In genomic region chr6:129407324-129407723, GRCm38 (mm10) we compare ENCODE assay signal across 10 mouse cellular contexts. TPM values are rescaled to one million over a fixed set of nuclear protein-coding genes. Genes with fewer than 3 reads are reported as not detected.
DNase-seq lines count a peak whose midpoint lies in the region; ATAC-seq and TF ChIP-seq lines count a peak whose summit lies in the region.
"Had no signal": no experiment of that assay in that cellular context is flagged by ENCODE, and none has a peak within 500 bp of the region (broad histone marks: within the 10 kb centered on the region; RNA-seq: fewer than 3 reads in every experiment).

No protein-coding gene starts in this region.

- no peak for TF ChIP-seq CTCF in gastrocnemius, adult 2 months (IDR thresholded peaks at IDR 0.05)

- no peak overlapping the region for H3K4me3 ChIP-seq in gastrocnemius, adult 2 months
- no peak overlapping the region for H3K4me3 ChIP-seq in liver, embryonic 11.5 days (ENCODE audit: low read depth, low read length)
- no peak overlapping the region for H3K4me3 ChIP-seq in heart, embryonic 16.5 days (ENCODE audit: low read length)
- H3K4me3 ChIP-seq in forebrain, embryonic 15.5 days: no peak overlapping the region
- no peak overlapping the region for H3K4me3 ChIP-seq in forebrain, embryonic 11.5 days (ENCODE audit: low read depth, low read length)
- H3K4me3 ChIP-seq: embryonic facial prominence, embryonic 13.5 days; limb, embryonic 12.5 days had no signal

- intact Hi-C loops in gastrocnemius, adult 2 months (cut with DNase I): no loop called here
- intact Hi-C loops in gastrocnemius, postnatal 36 days (cut with DNase I): loop anchor here (5.0 kb wide), 1 partner anchor 70 kb away; no protein-coding TSS in a partner anchor

- H3K27ac ChIP-seq in gastrocnemius, adult 2 months: peak overlapping the region; percentile 58
- H3K27ac ChIP-seq in liver, embryonic 11.5 days (ENCODE audit: low read depth, low read length): no peak overlapping the region; the same call in 1 of the 2 replicates
- H3K27ac ChIP-seq in heart, embryonic 16.5 days (ENCODE audit: low read length): peak overlapping the region; percentile 15
- no peak overlapping the region for H3K27ac ChIP-seq in forebrain, embryonic 15.5 days (replicated peaks)
- H3K27ac ChIP-seq in forebrain, embryonic 11.5 days (ENCODE audit: low read depth, low read length): no peak overlapping the region
- H3K27ac ChIP-seq: embryonic facial prominence, embryonic 13.5 days; limb, embryonic 12.5 days had no signal

- no peaks in the 10 kb centered on the region for H3K9me3 ChIP-seq in liver, embryonic 11.5 days (ENCODE audit: control insufficient read depth, low read length)
- no peaks in the 10 kb centered on the region for H3K9me3 ChIP-seq in heart, embryonic 16.5 days (replicated peaks; ENCODE audit: control insufficient read depth, low read length)
- H3K9me3 ChIP-seq in forebrain, embryonic 15.5 days: no peaks in the 10 kb centered on the region
- no peaks in the 10 kb centered on the region for H3K9me3 ChIP-seq in forebrain, embryonic 11.5 days (ENCODE audit: control insufficient read depth, low read length)
- H3K9me3 ChIP-seq: embryonic facial prominence, embryonic 13.5 days; limb, embryonic 12.5 days had no signal

- ATAC-seq in liver, embryonic 11.5 days (replicated peaks; ENCODE audit: low FRiP score): peak; percentile 37; the same call in 1 of the 2 replicates
- ATAC-seq in heart, embryonic 16.5 days (replicated peaks; ENCODE audit: extremely low read depth, insufficient read depth, low FRiP score): peak; percentile 37
- ATAC-seq in neutrophil, adult 5-6 weeks (ENCODE audit: extremely low read depth, insufficient number of reproducible peaks, low FRiP score, poor library complexity, severe bottlenecking): peak; percentile 30; the same call in 1 of the 2 replicates
- no peak for ATAC-seq in forebrain, embryonic 15.5 days (replicated peaks)
- ATAC-seq in forebrain, embryonic 11.5 days (replicated peaks; ENCODE audit: low FRiP score): no peak

- H3K36me3 ChIP-seq in liver, embryonic 11.5 days (ENCODE audit: control insufficient read depth, insufficient read depth, low read length): no peaks in the 10 kb centered on the region
- H3K36me3 ChIP-seq in heart, embryonic 16.5 days (ENCODE audit: control insufficient read depth, insufficient read depth): no peaks in the 10 kb centered on the region
- H3K36me3 ChIP-seq in forebrain, embryonic 15.5 days: no peaks in the 10 kb centered on the region
- no peaks in the 10 kb centered on the region for H3K36me3 ChIP-seq in forebrain, embryonic 11.5 days (ENCODE audit: control insufficient read depth, insufficient read depth, low read length)
- H3K36me3 ChIP-seq: embryonic facial prominence, embryonic 13.5 days; limb, embryonic 12.5 days had no signal

- no peak overlapping the region for H3K4me2 ChIP-seq in liver, embryonic 11.5 days
- no peak overlapping the region for H3K4me2 ChIP-seq in heart, embryonic 16.5 days (ENCODE audit: low read depth, low read length)
- H3K4me2 ChIP-seq in forebrain, embryonic 15.5 days (replicated peaks): no peak overlapping the region
- no peak overlapping the region for H3K4me2 ChIP-seq in forebrain, embryonic 11.5 days (ENCODE audit: low read depth, low read length, severe bottlenecking)
- H3K4me2 ChIP-seq: embryonic facial prominence, embryonic 13.5 days; limb, embryonic 12.5 days had no signal

- WGBS in liver, embryonic 11.5 days: 28% methylated on average over 2 of the region's 2 CpGs
- 30% methylated on average over 2 of the region's 2 CpGs for WGBS in heart, embryonic 16.5 days
- 43% methylated on average over 2 of the region's 2 CpGs for WGBS in forebrain, embryonic 15.5 days
- 65% methylated on average over 2 of the region's 2 CpGs for WGBS in forebrain, embryonic 11.5 days

- DNase-seq in gastrocnemius, adult 2 months: no peak
- no peak for DNase-seq in gastrocnemius, postnatal 36 days
- DNase-seq in liver, embryonic 11.5 days (ENCODE audit: low spot score): no peak
- DNase-seq in liver: no peak
- no peak for DNase-seq in forebrain, embryonic 11.5 days (ENCODE audit: low spot score)

- no peaks in the 10 kb centered on the region for H3K4me1 ChIP-seq in liver, embryonic 11.5 days (replicated peaks; ENCODE audit: control insufficient read depth, insufficient read depth, low read length)
- H3K4me1 ChIP-seq in heart, embryonic 16.5 days (ENCODE audit: control insufficient read depth, insufficient read depth, low read length): peaks cover 4% of the 10 kb centered on the region
- H3K4me1 ChIP-seq in forebrain, embryonic 15.5 days: no peaks in the 10 kb centered on the region
- H3K4me1 ChIP-seq in forebrain, embryonic 11.5 days (replicated peaks; ENCODE audit: control insufficient read depth, insufficient read depth, low read length): no peaks in the 10 kb centered on the region
- H3K4me1 ChIP-seq: embryonic facial prominence, embryonic 13.5 days; limb, embryonic 12.5 days had no signal

- no peaks in the 10 kb centered on the region for H3K27me3 ChIP-seq in liver, embryonic 11.5 days (replicated peaks; ENCODE audit: control insufficient read depth, insufficient read depth, low read length)
- no peaks in the 10 kb centered on the region for H3K27me3 ChIP-seq in heart, embryonic 16.5 days (ENCODE audit: control insufficient read depth, insufficient read depth, low read length)
- H3K27me3 ChIP-seq in forebrain, embryonic 15.5 days: no peaks in the 10 kb centered on the region
- H3K27me3 ChIP-seq in forebrain, embryonic 11.5 days (ENCODE audit: control insufficient read depth, insufficient read depth, low read length): no peaks in the 10 kb centered on the region
- H3K27me3 ChIP-seq: embryonic facial prominence, embryonic 13.5 days; limb, embryonic 12.5 days had no signal

- no peak overlapping the region for H3K9ac ChIP-seq in liver, embryonic 11.5 days (ENCODE audit: low read depth, low read length)
- H3K9ac ChIP-seq in heart, embryonic 16.5 days (ENCODE audit: low read length): no peak overlapping the region
- no peak overlapping the region for H3K9ac ChIP-seq in forebrain, embryonic 15.5 days (replicated peaks)
- no peak overlapping the region for H3K9ac ChIP-seq in forebrain, embryonic 11.5 days (ENCODE audit: low read length)
- H3K9ac ChIP-seq: embryonic facial prominence, embryonic 13.5 days; limb, embryonic 12.5 days had no signal

RNA-seq across cellular contexts. Expression of gene Clec9a, which starts 1.3 kb away (rescaled TPM):
- total RNA-seq in gastrocnemius, adult 2 months (2021): not detected
- not detected for total RNA-seq in gastrocnemius, postnatal 36 days (2021)
- 0.56 and 0.67 TPM in 2 replicates for polyA plus RNA-seq in liver, embryonic 11.5 days (2014; fragmentation: Nextera tagmentation; extraction: Ambion mirVana)
- polyA plus RNA-seq in heart, embryonic 16.5 days (2015; fragmentation: Nextera tagmentation; extraction: Ambion mirVana): 0.39 and 0.45 TPM in 2 replicates
- 4.3 and 5.4 TPM in 2 replicates for total RNA-seq in neutrophil, adult 5-6 weeks (2017)
- 0.10 and 0.13 TPM in 2 replicates for polyA plus RNA-seq in forebrain, embryonic 15.5 days (2015; fragmentation: Nextera tagmentation; extraction: Ambion mirVana)
- polyA plus RNA-seq in forebrain, embryonic 11.5 days (2014; fragmentation: Nextera tagmentation; extraction: Ambion mirVana): 0.33 and 0.51 TPM in 2 replicates

RNA-seq across cellular contexts. Expression of gene Clec1b, which starts 10.2 kb away (rescaled TPM):
- under 1 TPM in 1 of 2 experiments, not detected in 1; 0.42 TPM for total RNA-seq in gastrocnemius, adult 2 months (2021)
- total RNA-seq in gastrocnemius, postnatal 36 days (2021): not detected
- 39.2 and 39.8 TPM in 2 replicates for polyA plus RNA-seq in liver, embryonic 11.5 days (2014; fragmentation: Nextera tagmentation; extraction: Ambion mirVana)
- 3.9 and 4.7 TPM in 2 replicates for polyA plus RNA-seq in heart, embryonic 16.5 days (2015; fragmentation: Nextera tagmentation; extraction: Ambion mirVana)
- 32.7 and 39.8 TPM in 2 replicates for total RNA-seq in neutrophil, adult 5-6 weeks (2017)
- polyA plus RNA-seq in forebrain, embryonic 15.5 days (2015; fragmentation: Nextera tagmentation; extraction: Ambion mirVana): 1.5 and 1.8 TPM in 2 replicates
- 7.5 and 12.3 TPM in 2 replicates for polyA plus RNA-seq in forebrain, embryonic 11.5 days (2014; fragmentation: Nextera tagmentation; extraction: Ambion mirVana)

RNA-seq across cellular contexts. Expression of gene Clec12b, which starts 21.6 kb away (rescaled TPM):
- total RNA-seq in gastrocnemius, adult 2 months (2021): not detected
- not detected for total RNA-seq in gastrocnemius, postnatal 36 days (2021)
- not detected in 2 replicates for polyA plus RNA-seq in liver, embryonic 11.5 days (2014; fragmentation: Nextera tagmentation; extraction: Ambion mirVana)
- polyA plus RNA-seq in heart, embryonic 16.5 days (2015; fragmentation: Nextera tagmentation; extraction: Ambion mirVana): 0.12 and 0.21 TPM in 2 replicates
- total RNA-seq in neutrophil, adult 5-6 weeks (2017): 1.2 and 1.7 TPM in 2 replicates
- 0.14 TPM in 1 of 2 replicates, not detected in the other for polyA plus RNA-seq in forebrain, embryonic 15.5 days (2015; fragmentation: Nextera tagmentation; extraction: Ambion mirVana)
- polyA plus RNA-seq in forebrain, embryonic 11.5 days (2014; fragmentation: Nextera tagmentation; extraction: Ambion mirVana): not detected in 2 replicates
- polyA plus RNA-seq: embryonic facial prominence, embryonic 13.5 days; limb, embryonic 12.5 days had no signal

RNA-seq across cellular contexts. Expression of gene Clec1a, which starts 44.5 kb away (rescaled TPM):
- total RNA-seq in gastrocnemius, adult 2 months (2021): 1 to 10 TPM; 1.8 to 3.0 TPM
- 1 to 10 TPM; 2.2 to 2.6 TPM for total RNA-seq in gastrocnemius, postnatal 36 days (2021)
- 0.38 and 0.65 TPM in 2 replicates for polyA plus RNA-seq in liver, embryonic 11.5 days (2014; fragmentation: Nextera tagmentation; extraction: Ambion mirVana)
- 6.2 and 8.6 TPM in 2 replicates for polyA plus RNA-seq in heart, embryonic 16.5 days (2015; fragmentation: Nextera tagmentation; extraction: Ambion mirVana)
- total RNA-seq in neutrophil, adult 5-6 weeks (2017): 3.6 and 4.3 TPM in 2 replicates
- polyA plus RNA-seq in forebrain, embryonic 15.5 days (2015; fragmentation: Nextera tagmentation; extraction: Ambion mirVana): 0.92 and 1.5 TPM in 2 replicates
- 0.65 and 0.75 TPM in 2 replicates for polyA plus RNA-seq in forebrain, embryonic 11.5 days (2014; fragmentation: Nextera tagmentation; extraction: Ambion mirVana)

Comparison
In these comparisons a context has a peak if more than half of its experiments do, and no peak if none do; other contexts are left out.
1. H3K27ac ChIP-seq: peak in gastrocnemius, adult 2 months (single experiment) and heart, embryonic 16.5 days (single experiment); none in liver, embryonic 11.5 days (single experiment), forebrain, embryonic 15.5 days (single experiment) and forebrain, embryonic 11.5 days (single experiment).
2. ATAC-seq: peak in liver, embryonic 11.5 days (single experiment), heart, embryonic 16.5 days (single experiment) and neutrophil, adult 5-6 weeks (single experiment); none in forebrain, embryonic 15.5 days (single experiment) and forebrain, embryonic 11.5 days (single experiment).